Mouse (Mus musculus): ENCODE results near the gene Slc2a1. TPM values are rescaled to one million over a fixed set of nuclear protein-coding genes. Genes with fewer than 3 reads are reported as not detected.

Gene Slc2a1
- polyA plus RNA-seq, 1 experiment: 47.7 TPM

DNA sequence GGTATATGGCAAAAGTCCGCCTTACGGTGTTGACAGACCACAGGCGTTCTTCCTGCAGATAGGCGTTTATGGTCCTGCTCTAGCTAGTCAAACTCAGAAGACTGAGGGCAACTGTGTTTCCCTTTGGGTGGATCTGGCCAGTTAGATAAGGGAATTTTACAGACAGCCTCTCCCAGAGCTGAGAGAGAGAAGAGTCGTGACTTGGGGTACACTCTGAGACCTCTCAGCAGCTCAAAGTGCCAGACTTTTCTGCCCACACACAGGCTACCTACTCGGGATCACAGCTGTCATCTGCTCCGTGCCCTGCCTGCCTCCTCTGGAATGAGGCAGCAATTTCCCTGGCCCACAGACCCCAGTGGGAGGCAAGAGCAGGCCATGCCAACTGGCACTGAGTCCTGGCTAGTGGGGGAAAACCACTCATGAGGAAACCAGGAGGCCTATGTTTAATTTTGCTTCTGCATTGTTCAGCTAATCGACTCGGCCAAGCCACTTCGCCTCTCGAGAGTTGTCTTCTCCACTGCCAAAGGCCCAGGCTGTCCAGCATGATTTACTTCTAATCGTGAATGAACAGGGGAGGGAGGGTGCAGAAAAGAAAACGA lies 31.3 kb upstream of the Slc2a1 start:
- DNase-seq (ENCODE audit: low read depth in 1 of 2, low spot score in 2 of 2): no peak
- no peak overlapping the region for H3K4me3 ChIP-seq (ENCODE audit: extremely low read depth, insufficient read depth, insufficient read length)
- TF ChIP-seq POLR2A (IDR thresholded peaks at IDR 0.05; ENCODE audit: low read depth, low read length) (no peak), CTCF (IDR thresholded peaks at IDR 0.05; ENCODE audit: extremely low read depth, insufficient read depth, insufficient read length, insufficient replicate concordance) (no peak)

DNA sequence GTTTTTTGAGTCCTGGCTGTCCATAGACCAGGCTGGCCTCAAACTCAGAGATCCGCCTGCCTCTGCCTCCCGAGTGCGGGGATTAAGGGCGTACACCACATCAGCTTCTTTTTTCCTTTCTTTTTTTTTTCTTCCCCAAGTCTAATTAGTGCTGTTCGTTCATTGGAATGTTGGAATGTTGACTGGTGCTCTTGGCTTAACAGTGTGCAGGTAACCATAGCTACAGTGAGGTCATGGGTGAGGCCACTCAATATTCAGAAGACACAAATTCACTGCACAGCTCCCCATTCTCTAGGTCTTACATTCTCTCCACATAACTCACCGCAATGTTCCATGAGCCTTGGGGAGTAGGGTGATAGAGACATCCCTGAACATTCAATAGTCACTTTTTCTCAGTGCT lies 28.6 kb upstream of the Slc2a1 start:
- TF ChIP-seq POLR2A (IDR thresholded peaks at IDR 0.05; ENCODE audit: low read depth, low read length) (no peak), CTCF (IDR thresholded peaks at IDR 0.05; ENCODE audit: extremely low read depth, insufficient read depth, insufficient read length, insufficient replicate concordance) (no peak)
- Histone ChIP-seq H3K4me3 (ENCODE audit: extremely low read depth, insufficient read depth, insufficient read length) (no peak overlapping the region), H3K4me1 (ENCODE audit: control insufficient read depth, insufficient read depth, insufficient read length) (no peaks in the 10 kb centered on the region), H3K27ac (ENCODE audit: insufficient read depth, low read length) (no peak overlapping the region), H3K36me3 (ENCODE audit: control insufficient read depth, insufficient read depth, low read length) (no peaks in the 10 kb centered on the region), H3K27me3 (ENCODE audit: control insufficient read depth, insufficient read depth, low read length) (no peaks in the 10 kb centered on the region)
- DNase-seq (ENCODE audit: low read depth in 1 of 2, low spot score in 2 of 2): no peak
- WGBS: 87% methylated on average over 6 of the region's 6 CpGs

More for the DNA sequence above, 31.3 kb upstream of the Slc2a1 start:
- 46% methylated on average over 13 of the region's 13 CpGs for WGBS
- no peaks in the 10 kb centered on the region for H3K4me1 ChIP-seq (ENCODE audit: control insufficient read depth, insufficient read depth, insufficient read length)
- H3K36me3 ChIP-seq (ENCODE audit: control insufficient read depth, insufficient read depth, low read length): no peaks in the 10 kb centered on the region
- H3K27ac ChIP-seq (ENCODE audit: insufficient read depth, low read length): no peak overlapping the region
- H3K27me3 ChIP-seq (ENCODE audit: control insufficient read depth, insufficient read depth, low read length): no peaks in the 10 kb centered on the region

DNA sequence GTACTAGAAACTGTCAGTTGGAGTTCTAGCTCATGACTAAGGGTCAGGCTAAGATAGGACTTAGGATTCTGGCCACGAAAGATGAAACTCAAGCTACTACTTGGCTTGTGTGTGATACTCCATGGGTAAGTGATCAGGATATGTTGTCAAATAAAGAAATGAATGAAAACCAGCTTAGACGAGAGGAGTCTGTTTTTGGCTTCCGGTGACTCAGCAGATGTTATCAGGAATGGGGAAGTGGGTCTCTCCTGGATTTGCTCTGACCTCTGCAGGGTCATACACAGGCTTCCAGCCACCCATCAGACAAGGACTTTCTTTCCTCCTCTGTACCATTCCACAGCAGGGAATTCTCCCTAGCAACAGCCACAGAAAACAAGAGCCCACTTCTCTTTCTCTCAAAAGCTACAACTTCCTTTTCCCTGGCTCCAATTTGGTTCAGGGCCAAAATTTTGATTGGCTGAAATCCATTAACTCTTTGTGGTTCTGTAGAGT lies 25.7 kb upstream of the Slc2a1 start:
- Histone ChIP-seq H3K27me3 (ENCODE audit: control insufficient read depth, insufficient read depth, low read length) (no peaks in the 10 kb centered on the region), H3K4me3 (ENCODE audit: extremely low read depth, insufficient read depth, insufficient read length) (no peak overlapping the region), H3K27ac (ENCODE audit: insufficient read depth, low read length) (no peak overlapping the region), H3K4me1 (ENCODE audit: control insufficient read depth, insufficient read depth, insufficient read length) (no peaks in the 10 kb centered on the region), H3K36me3 (ENCODE audit: control insufficient read depth, insufficient read depth, low read length) (no peaks in the 10 kb centered on the region)
- TF ChIP-seq POLR2A (IDR thresholded peaks at IDR 0.05; ENCODE audit: low read depth, low read length) (no peak), CTCF (IDR thresholded peaks at IDR 0.05; ENCODE audit: extremely low read depth, insufficient read depth, insufficient read length, insufficient replicate concordance) (no peak)
- 6% methylated on average over 3 of the region's 3 CpGs for WGBS
- no peak for DNase-seq (ENCODE audit: low read depth in 1 of 2, low spot score in 2 of 2)

GRCm38 (mm10) chr4:119088424-119088823 lies 20.1 kb upstream of the Slc2a1 start:
- no peak for TF ChIP-seq POLR2A (IDR thresholded peaks at IDR 0.05; ENCODE audit: low read depth, low read length)
- no peak for TF ChIP-seq CTCF (IDR thresholded peaks at IDR 0.05; ENCODE audit: extremely low read depth, insufficient read depth, insufficient read length, insufficient replicate concordance)
- no peaks in the 10 kb centered on the region for H3K4me1 ChIP-seq (ENCODE audit: control insufficient read depth, insufficient read depth, insufficient read length)
- no peaks in the 10 kb centered on the region for H3K36me3 ChIP-seq (ENCODE audit: control insufficient read depth, insufficient read depth, low read length)
- no peak for DNase-seq (ENCODE audit: low read depth in 1 of 2, low spot score in 2 of 2)
- no peak overlapping the region for H3K27ac ChIP-seq (ENCODE audit: insufficient read depth, low read length)
- no peak overlapping the region for H3K4me3 ChIP-seq (ENCODE audit: extremely low read depth, insufficient read depth, insufficient read length)
- no peaks in the 10 kb centered on the region for H3K27me3 ChIP-seq (ENCODE audit: control insufficient read depth, insufficient read depth, low read length)
- 88% methylated on average over 2 of the region's 2 CpGs for WGBS

DNA sequence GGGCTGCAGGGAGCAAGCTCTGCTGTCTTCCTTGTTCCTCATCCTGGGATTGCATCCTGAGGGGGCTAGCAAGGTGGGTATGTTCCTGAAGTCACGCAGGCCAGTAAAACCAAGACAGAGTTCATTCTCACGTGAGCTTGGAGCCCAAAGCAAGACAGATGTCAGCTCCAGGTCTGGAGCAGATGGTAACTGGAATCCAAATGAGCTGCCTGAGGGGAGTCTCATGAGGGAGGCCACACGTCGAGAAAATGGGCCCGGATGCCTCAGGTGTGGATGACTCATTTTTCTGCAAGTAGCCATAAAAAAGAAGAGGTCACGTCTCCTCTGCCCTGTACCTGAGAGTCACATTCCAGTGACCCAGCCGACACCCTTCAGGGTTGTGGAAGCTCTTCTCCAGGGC lies 14.6 kb upstream of the Slc2a1 start:
- Histone ChIP-seq H3K4me1 (ENCODE audit: control insufficient read depth, insufficient read depth, insufficient read length) (no peaks in the 10 kb centered on the region), H3K27me3 (ENCODE audit: control insufficient read depth, insufficient read depth, low read length) (no peaks in the 10 kb centered on the region), H3K27ac (ENCODE audit: insufficient read depth, low read length) (no peak overlapping the region), H3K4me3 (ENCODE audit: extremely low read depth, insufficient read depth, insufficient read length) (no peak overlapping the region), H3K36me3 (ENCODE audit: control insufficient read depth, insufficient read depth, low read length) (no peaks in the 10 kb centered on the region)
- TF ChIP-seq POLR2A (IDR thresholded peaks at IDR 0.05; ENCODE audit: low read depth, low read length) (no peak), CTCF (IDR thresholded peaks at IDR 0.05; ENCODE audit: extremely low read depth, insufficient read depth, insufficient read length, insufficient replicate concordance) (no peak)
- no peak for DNase-seq (ENCODE audit: low read depth in 1 of 2, low spot score in 2 of 2)
- 89% methylated on average over 7 of the region's 7 CpGs for WGBS

DNA sequence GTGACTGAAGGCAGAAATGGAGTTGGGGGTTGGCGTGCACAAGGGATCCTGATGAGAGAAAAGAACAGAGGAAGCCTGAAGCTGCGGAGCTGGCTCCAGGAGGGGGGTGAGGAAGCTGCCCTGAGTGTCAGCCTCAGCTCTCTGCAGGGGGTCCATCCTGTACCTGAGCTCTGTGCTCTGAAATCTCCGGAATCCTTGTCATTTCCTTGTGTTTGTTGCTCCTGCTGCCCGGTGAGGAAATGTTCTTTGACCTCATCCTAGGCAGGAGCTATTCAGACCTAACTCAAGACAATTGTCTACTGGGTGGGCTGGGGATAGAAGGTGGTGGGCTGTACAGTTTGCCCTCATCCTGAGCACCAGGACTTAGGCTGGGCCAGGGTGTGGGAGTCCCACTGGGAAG lies 13.5 kb upstream of the Slc2a1 start:
- 73% methylated on average over 4 of the region's 4 CpGs for WGBS
- Histone ChIP-seq H3K4me3 (ENCODE audit: extremely low read depth, insufficient read depth, insufficient read length) (no peak overlapping the region), H3K4me1 (ENCODE audit: control insufficient read depth, insufficient read depth, insufficient read length) (no peaks in the 10 kb centered on the region), H3K27me3 (ENCODE audit: control insufficient read depth, insufficient read depth, low read length) (no peaks in the 10 kb centered on the region), H3K36me3 (ENCODE audit: control insufficient read depth, insufficient read depth, low read length) (no peaks in the 10 kb centered on the region), H3K27ac (ENCODE audit: insufficient read depth, low read length) (no peak overlapping the region)
- DNase-seq (ENCODE audit: low read depth in 1 of 2, low spot score in 2 of 2): no peak
- no peak for TF ChIP-seq POLR2A (IDR thresholded peaks at IDR 0.05; ENCODE audit: low read depth, low read length)
- no peak for TF ChIP-seq CTCF (IDR thresholded peaks at IDR 0.05; ENCODE audit: extremely low read depth, insufficient read depth, insufficient read length, insufficient replicate concordance)

DNA sequence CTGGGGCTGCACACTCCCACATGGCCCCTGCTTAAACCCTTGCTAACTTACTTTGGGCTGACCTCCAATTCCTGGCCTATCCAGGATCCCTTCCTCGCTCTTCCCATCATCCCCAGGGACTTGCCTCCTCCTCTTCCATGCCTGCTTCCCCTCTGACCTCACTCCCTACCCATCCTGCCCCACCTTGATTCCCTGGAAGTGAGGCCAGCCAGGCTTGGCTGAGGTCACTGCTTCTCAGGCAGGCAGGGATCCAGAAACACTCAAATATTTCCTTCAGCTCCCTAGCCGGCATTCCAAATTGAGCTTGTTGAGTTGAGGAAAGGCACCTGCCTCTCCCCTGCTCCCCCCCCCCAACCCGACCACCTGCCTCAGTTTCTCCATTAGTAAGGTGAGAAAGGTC lies 12.1 kb upstream of the Slc2a1 start:
- WGBS: 78% methylated on average over 3 of the region's 3 CpGs
- Histone ChIP-seq H3K27ac (ENCODE audit: insufficient read depth, low read length) (no peak overlapping the region), H3K27me3 (ENCODE audit: control insufficient read depth, insufficient read depth, low read length) (no peaks in the 10 kb centered on the region), H3K4me3 (ENCODE audit: extremely low read depth, insufficient read depth, insufficient read length) (no peak overlapping the region), H3K36me3 (ENCODE audit: control insufficient read depth, insufficient read depth, low read length) (no peaks in the 10 kb centered on the region), H3K4me1 (ENCODE audit: control insufficient read depth, insufficient read depth, insufficient read length) (no peaks in the 10 kb centered on the region)
- TF ChIP-seq CTCF (IDR thresholded peaks at IDR 0.05; ENCODE audit: extremely low read depth, insufficient read depth, insufficient read length, insufficient replicate concordance) (no peak), POLR2A (IDR thresholded peaks at IDR 0.05; ENCODE audit: low read depth, low read length) (no peak)
- no peak for DNase-seq (ENCODE audit: low read depth in 1 of 2, low spot score in 2 of 2)

All from spleen, adult 2 months (tissue).